Mouse (Mus musculus) hindbrain, embryonic 10.5 days (tissue): ENCODE measurements at regions not wholly inside any gene's neighbourhood (a gene's known extent, or its start where the extent isn't known, plus 50 kb on each side); places are given as distances from the start of the nearest gene placed in this dataset.

Source experiments
- DNase-seq: peaks from one replicate; pipeline ENCODE4 v3.0.0-alpha.2; 2017; ENCODE audit warnings: low spot score
- H3K27ac ChIP-seq: fragments of 300-500 bp; sonication (generic); 2 replicates; pipeline ENCODE4 v1.5.1; 2016; ENCODE audit warnings: mild to moderate bottlenecking, moderate library complexity
- H3K27me3 ChIP-seq: fragments of 300-500 bp; sonication (generic); 2 replicates; pipeline ENCODE4 v1.6.1; 2016; ENCODE audit warnings: mild to moderate bottlenecking; ENCODE audit not compliant: poor library complexity, insufficient read depth, severe bottlenecking
- H3K36me3 ChIP-seq: fragments of 300-500 bp; sonication (generic); 2 replicates; pipeline ENCODE4 v1.6.1; 2016; ENCODE audit warnings: mild to moderate bottlenecking, moderate library complexity
- H3K4me1 ChIP-seq: fragments of 300-500 bp; sonication (generic); replicated peaks from 2 replicates; pipeline ENCODE4 v1.6.1; 2016; ENCODE audit warnings: mild to moderate bottlenecking
- H3K4me3 ChIP-seq: fragments of 300-500 bp; sonication (generic); 2 replicates; pipeline ENCODE4 v1.5.1; 2016; ENCODE audit warnings: mild to moderate bottlenecking, moderate library complexity
- H3K9me3 ChIP-seq: fragments of 300-500 bp; sonication (generic); 2 replicates; pipeline ENCODE4 v1.6.1; 2016; ENCODE audit warnings: mild to moderate bottlenecking, moderate library complexity
- WGBS: fragments of 180-500 bp; shearing (Covaris S2); methylation state at CpG from one replicate; pipeline ENCODE4 v1.1.7; 2016; 5-methylcytosine and 5-hydroxymethylcytosine counted together

DNA sequence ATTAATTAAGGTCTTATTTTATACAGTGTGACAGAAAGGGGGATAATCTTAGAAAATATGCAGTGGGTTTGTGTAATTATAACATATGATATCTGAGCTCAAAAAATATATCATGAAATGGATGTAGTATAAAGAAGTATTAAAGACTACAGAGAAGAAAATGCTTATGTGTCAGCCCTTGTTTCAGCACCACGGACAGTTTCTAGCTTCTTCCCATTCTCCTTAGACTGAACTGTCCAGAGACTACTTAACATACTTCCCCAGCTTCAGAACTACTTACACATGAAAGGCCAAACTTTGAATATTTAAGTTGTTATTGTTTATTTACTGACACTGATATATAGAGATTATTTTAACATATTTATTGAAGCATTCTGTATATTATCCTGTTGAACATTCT, 578.4 kb downstream of the Nsun3 start:
- Histone ChIP-seq H3K4me1 (no peaks in the 10 kb centered on the region), H3K36me3 (no peaks in the 10 kb centered on the region), H3K27ac (no peak overlapping the region), H3K27me3 (no peaks in the 10 kb centered on the region), H3K9me3 (no peaks in the 10 kb centered on the region), H3K4me3 (no peak overlapping the region)
- WGBS, result 48% methylated on average over 1 of the region's 1 CpGs
- DNase-seq, result peak; percentile 3

DNA sequence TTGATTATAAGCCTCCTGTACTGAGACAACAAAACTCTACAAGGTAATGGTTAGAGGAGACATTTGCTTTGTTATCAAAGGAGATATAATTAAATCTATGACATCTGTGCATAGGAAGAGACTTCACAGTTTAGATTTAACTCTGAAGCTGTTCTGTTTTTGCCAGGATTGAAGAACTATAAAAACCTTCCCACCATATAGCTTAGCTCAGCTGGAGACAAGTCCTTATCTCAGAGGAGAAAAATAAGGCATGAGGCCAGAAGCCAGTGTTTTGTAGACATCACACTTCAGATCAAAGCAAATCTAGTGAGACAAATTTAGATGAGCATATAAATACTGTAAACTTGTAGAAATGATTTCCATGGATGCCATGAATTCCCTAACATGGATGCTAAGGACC, 603.6 kb downstream of the Nsun3 start:
- no peak overlapping the region for H3K4me3 ChIP-seq
- no peaks in the 10 kb centered on the region for H3K27me3 ChIP-seq

More for the DNA sequence above, 603.6 kb downstream of the Nsun3 start:
- Histone ChIP-seq H3K36me3 (no peaks in the 10 kb centered on the region), H3K27ac (no peak overlapping the region), H3K4me1 (no peaks in the 10 kb centered on the region), H3K9me3 (no peaks in the 10 kb centered on the region)
- no peak for DNase-seq
